ENCODE assay signal across 8 mouse cellular contexts in genomic region chr10:79681591-79682245, GRCm38 (mm10). TPM values are rescaled to one million over a fixed set of nuclear protein-coding genes. Genes with fewer than 3 reads are reported as not detected.
DNase-seq lines count a peak whose midpoint lies in the region; ATAC-seq and TF ChIP-seq lines count a peak whose summit lies in the region.

TSS of gene Cdc34 (plus strand) at chr10:79682195.

- TF ChIP-seq CTCF in G1E (IDR thresholded peaks at IDR 0.05; ENCODE audit: low read depth, low read length), result no peak
- TF ChIP-seq CTCF in forebrain, postnatal 0 days (IDR thresholded peaks at IDR 0.05; ENCODE audit: low read depth), result peak; percentile 57

- H3K27ac ChIP-seq in forebrain, postnatal 0 days (ENCODE audit: low read depth, low read length), result peak within 1 kb of the TSS; percentile 89
- peak within 1 kb of the TSS; percentile 84 for H3K27ac ChIP-seq in lung, embryonic 16.5 days (ENCODE audit: low read length)

- H3K9ac ChIP-seq in forebrain, postnatal 0 days, result peak within 1 kb of the TSS; percentile 82
- peak within 1 kb of the TSS; percentile 82 for H3K9ac ChIP-seq in lung, embryonic 16.5 days (ENCODE audit: low read length)

- H3K4me1 ChIP-seq in G1E (ENCODE audit: insufficient read depth, low read depth, low read length), result peaks cover 50% of the 10 kb centered on the region
- H3K4me1 ChIP-seq in forebrain, postnatal 0 days (ENCODE audit: insufficient read depth), result peaks cover 15% of the 10 kb centered on the region; the same call in 1 of the 2 replicates
- H3K4me1 ChIP-seq in lung, embryonic 16.5 days (replicated peaks; ENCODE audit: control insufficient read depth, insufficient read depth, low read length), result peaks cover 19% of the 10 kb centered on the region

- DNase-seq in G1E (ENCODE audit: low spot score), result peak; percentile 99
- peak; percentile 99 to 100 for DNase-seq in cerebellum, adult 18-20 months
- DNase-seq in forebrain, postnatal 0 days, result peak; percentile 100
- DNase-seq in heart, postnatal 4 days, result peak; percentile 99
- DNase-seq in layer of hippocampus, adult 9-10 months (ENCODE audit: low spot score), result peak; percentile 96
- DNase-seq in ovary, postnatal 10 days (ENCODE audit: low spot score), result peak; percentile 96
- DNase-seq in thymus, postnatal 10 days (ENCODE audit: low spot score in 2 of 2), result peak; percentile 98 to 99

- H3K4me3 ChIP-seq in G1E (ENCODE audit: low read depth, low read length), result peak within 1 kb of the TSS; percentile 92
- peak within 1 kb of the TSS; percentile 70 for H3K4me3 ChIP-seq in forebrain, postnatal 0 days (ENCODE audit: low read depth, low read length)
- H3K4me3 ChIP-seq in lung, embryonic 16.5 days (ENCODE audit: low read length), result peak within 1 kb of the TSS; percentile 85

- 1% methylated on average over 80 of the region's 84 CpGs for WGBS in forebrain, postnatal 0 days
- WGBS in lung, embryonic 16.5 days, result under 1% methylated on average over 61 of the region's 84 CpGs

- no peaks in the 10 kb centered on the region for H3K27me3 ChIP-seq in G1E (ENCODE audit: insufficient read depth, low read length)
- H3K27me3 ChIP-seq in forebrain, postnatal 0 days (ENCODE audit: insufficient read depth, low read length), result no peaks in the 10 kb centered on the region
- H3K27me3 ChIP-seq in lung, embryonic 16.5 days (ENCODE audit: control insufficient read depth, insufficient read depth, low read depth, low read length), result no peaks in the 10 kb centered on the region

- ATAC-seq in G1E (ENCODE audit: extremely low read depth, insufficient number of reproducible peaks, low FRiP score, poor library complexity, severe bottlenecking), result peak; percentile 71
- peak; percentile 96 for ATAC-seq in forebrain, postnatal 0 days
- ATAC-seq in lung, embryonic 16.5 days (ENCODE audit: low read depth), result peak; percentile 96

- H3K4me2 ChIP-seq in forebrain, postnatal 0 days (ENCODE audit: low read depth), result peak within 1 kb of the TSS; percentile 90
- H3K4me2 ChIP-seq in lung, embryonic 16.5 days (ENCODE audit: low read depth, low read length), result peak within 1 kb of the TSS; percentile 90

- H3K36me3 ChIP-seq in G1E (replicated peaks), result peaks cover 42% of the 10 kb centered on the region
- H3K36me3 ChIP-seq in forebrain, postnatal 0 days (ENCODE audit: insufficient read depth), result peaks cover 22% of the 10 kb centered on the region
- H3K36me3 ChIP-seq in lung, embryonic 16.5 days (ENCODE audit: control insufficient read depth, insufficient read depth, low read length), result peaks cover 15% of the 10 kb centered on the region

- no peaks in the 10 kb centered on the region for H3K9me3 ChIP-seq in G1E (replicated peaks)
- H3K9me3 ChIP-seq in forebrain, postnatal 0 days (ENCODE audit: low read length), result no peaks in the 10 kb centered on the region
- H3K9me3 ChIP-seq in lung, embryonic 16.5 days (ENCODE audit: control insufficient read depth, low read length), result no peaks in the 10 kb centered on the region

RNA-seq across cellular contexts. Expression of gene Cdc34, which starts in this region (rescaled TPM):
- total RNA-seq in G1E (2014; fragmentation: Nextera tagmentation) (81.7 and 86.7 TPM in 2 replicates), G1E (2017) (132 and 136 TPM in 2 replicates)
- 492 and 603 TPM in 2 replicates for polyA plus RNA-seq in G1E (2012)
- total RNA-seq in forebrain, postnatal 0 days (2014; rRNA removed), result 61.9 and 69.9 TPM in 2 replicates
- 67.9 and 76.5 TPM in 2 replicates for polyA plus RNA-seq in forebrain, postnatal 0 days (2015; fragmentation: Nextera tagmentation; extraction: Ambion mirVana)
- 100 to 1,000 TPM; 134 to 145 TPM for total RNA-seq in heart, postnatal 4 days (2021)
- 64.0 and 68.9 TPM in 2 replicates for polyA plus RNA-seq in lung, embryonic 16.5 days (2015; fragmentation: Nextera tagmentation; extraction: Ambion mirVana)

Comparison
In these comparisons a context has a peak if more than half of its experiments do, and no peak if none do; other contexts are left out.
1. Peak in every context shown above with its lines: DNase-seq, ATAC-seq, H3K4me3 ChIP-seq and H3K27ac ChIP-seq.